Mouse (Mus musculus) heart, embryonic 12.5 days (tissue): Measurements from ENCODE around the gene Mup8. TPM values are rescaled to one million over a fixed set of nuclear protein-coding genes. Genes with fewer than 3 reads are reported as not detected.
"Not testable (repeated sequence)": the region's sequence is repeated elsewhere in the genome, so short reads cannot be mapped to it uniquely, and the experiment has no call there.

Experiments
- ATAC-seq: fragments of 200-750 bp; cut with Nextera tagmentation; 2 replicates; pipeline ENCODE4 v1.8.0; 2017; ENCODE audit warnings: moderate TSS enrichment, moderate library complexity; ENCODE audit not compliant: insufficient number of reproducible peaks, low FRiP score
- H3K27ac ChIP-seq: fragments of 300-500 bp; sonication (generic); 2 replicates; pipeline ENCODE4 v1.5.1; 2016; ENCODE audit warnings: mild to moderate bottlenecking, moderate library complexity; ENCODE audit not compliant: poor library complexity, severe bottlenecking
- H3K27me3 ChIP-seq: fragments of 300-500 bp; sonication (generic); replicated peaks from 2 replicates; pipeline ENCODE4 v1.6.1; 2016; ENCODE audit warnings: mild to moderate bottlenecking, moderate library complexity
- H3K36me3 ChIP-seq: fragments of 300-500 bp; sonication (generic); 2 replicates; pipeline ENCODE4 v1.6.1; 2016; ENCODE audit warnings: mild to moderate bottlenecking, moderate library complexity
- H3K4me1 ChIP-seq: fragments of 300-500 bp; sonication (generic); replicated peaks from 2 replicates; pipeline ENCODE4 v1.6.1; 2016; ENCODE audit warnings: mild to moderate bottlenecking
- H3K4me2 ChIP-seq: fragments of 300-500 bp; sonication (generic); 2 replicates; pipeline ENCODE4 v1.6.1; 2016; ENCODE audit warnings: mild to moderate bottlenecking, moderate library complexity
- H3K4me3 ChIP-seq: fragments of 300-500 bp; sonication (generic); 2 replicates; pipeline ENCODE4 v1.5.1; 2016; ENCODE audit warnings: mild to moderate bottlenecking
- H3K9ac ChIP-seq: fragments of 300-500 bp; sonication (generic); 2 replicates; pipeline ENCODE4 v1.6.1; 2016; ENCODE audit warnings: mild to moderate bottlenecking, moderate library complexity
- H3K9me3 ChIP-seq: fragments of 300-500 bp; sonication (generic); replicated peaks from 2 replicates; pipeline ENCODE4 v1.6.1; 2016; ENCODE audit warnings: mild to moderate bottlenecking, moderate library complexity
- WGBS: fragments of 180-500 bp; shearing (Covaris S2); methylation state at CpG from one replicate; pipeline ENCODE4 v1.1.7; 2016; 5-methylcytosine and 5-hydroxymethylcytosine counted together
- polyA plus RNA-seq: library from polyadenylated mRNA; unstranded; fragments of >200 nt; fragmentation: Nextera tagmentation; extraction: Ambion mirVana; gene quantifications from 2 replicates; pipeline ENCODE4 v1.2.1, GENCODE M21; 2016

Mup8 gene
- not detected in 2 replicates for polyA plus RNA-seq

- not testable (repeated sequence) for H3K36me3 ChIP-seq, H3K9ac ChIP-seq, ATAC-seq, H3K4me2 ChIP-seq, H3K27ac ChIP-seq, H3K4me1 ChIP-seq, H3K9me3 ChIP-seq, H3K27me3 ChIP-seq, H3K4me3 ChIP-seq
- 79% methylated on average over 3 of the region's 3 CpGs for whole genome bisulfite sequencing
Measured at GRCm38 (mm10) chr4:60222499-60222898, at the start of gene Mup8. Mup8 (minus strand) TSS chr4:60222599.

DNA sequence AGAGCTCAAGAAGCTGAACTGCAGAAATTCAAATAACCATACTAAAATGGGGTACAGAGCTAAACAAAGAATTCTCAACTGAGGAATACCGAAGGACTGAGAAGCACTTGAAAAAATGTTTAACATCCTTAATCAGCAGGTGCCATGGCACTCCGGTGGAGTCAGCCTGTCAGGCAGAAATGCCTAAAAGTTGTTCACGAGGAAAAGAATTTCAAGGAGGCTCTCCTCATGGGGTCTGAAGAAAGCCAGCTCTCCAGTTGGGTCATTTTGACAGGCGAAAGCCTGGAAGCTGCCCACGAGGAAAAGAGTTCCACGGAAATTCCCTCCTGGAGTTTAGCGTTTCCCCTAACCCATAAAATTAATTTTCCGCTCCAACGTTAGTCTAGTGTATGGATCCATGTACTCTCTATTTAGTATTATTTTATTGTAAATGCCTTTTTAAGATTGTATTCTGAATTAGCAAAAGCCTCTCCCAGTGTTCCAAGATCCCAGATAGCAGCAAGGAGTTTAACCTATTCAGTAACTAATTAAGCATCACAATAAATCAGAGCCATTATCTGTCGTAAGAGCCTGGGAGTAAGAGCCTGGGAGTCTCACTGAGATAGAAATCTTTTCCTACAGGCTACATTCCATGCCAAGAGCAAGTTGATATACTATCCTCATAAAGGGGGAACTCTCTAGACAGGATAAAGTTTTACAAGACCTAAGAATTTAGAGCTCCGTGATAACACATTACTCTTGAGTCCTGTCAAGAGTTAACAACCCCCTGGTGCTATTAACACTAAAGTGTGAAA lies 43.8 kb upstream of the Mup8 start:
- not testable (repeated sequence) for H3K4me3 ChIP-seq, H3K36me3 ChIP-seq, H3K9ac ChIP-seq, ATAC-seq, H3K4me1 ChIP-seq, H3K4me2 ChIP-seq, H3K27ac ChIP-seq, H3K27me3 ChIP-seq
- 78% methylated on average over 11 of the region's 11 CpGs for WGBS
- peaks cover 11% of the 10 kb centered on the region for H3K9me3 ChIP-seq

DNA sequence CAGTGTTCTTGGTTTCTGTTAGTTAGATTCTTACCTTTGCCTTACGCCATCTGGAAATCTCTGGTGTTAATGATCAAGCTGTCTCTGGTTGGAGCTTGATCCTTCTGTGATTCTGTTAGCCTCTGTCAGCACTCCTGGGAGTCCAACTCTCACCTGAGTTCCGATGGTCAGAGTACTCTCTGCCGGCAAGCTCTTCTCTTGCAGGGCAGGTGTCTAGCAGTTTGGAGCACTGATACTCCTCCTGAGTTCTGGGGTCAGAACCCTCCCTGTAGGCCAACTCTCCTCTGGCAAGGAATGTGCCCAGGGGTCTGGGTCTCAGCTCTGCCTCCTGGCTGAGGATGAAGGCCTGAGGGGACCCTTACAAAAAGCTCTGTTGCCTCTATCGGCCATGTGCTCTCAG lies 40.3 kb upstream of the Mup8 start:
- not testable (repeated sequence) for ATAC-seq, H3K4me3 ChIP-seq, H3K27me3 ChIP-seq, H3K9ac ChIP-seq, H3K4me1 ChIP-seq, H3K4me2 ChIP-seq, H3K36me3 ChIP-seq, H3K27ac ChIP-seq
- WGBS: 83% methylated on average over 3 of the region's 4 CpGs
- H3K9me3 ChIP-seq: peaks cover 11% of the 10 kb centered on the region

Other genes with a start within 250 kb of the Mup8 start
- gene Mup7, start 152.1 kb downstream of the Mup8 start, polyA plus RNA-seq: not detected in 2 replicates
- not detected in 2 replicates for gene Mup2, start 68.3 kb downstream of the Mup8 start, polyA plus RNA-seq
- gene Mup9, start 199.4 kb upstream of the Mup8 start, polyA plus RNA-seq: not detected in 2 replicates